Mouse (Mus musculus): ENCODE data around the gene Mrgpre. TPM values are rescaled to one million over a fixed set of nuclear protein-coding genes. Genes with fewer than 3 reads are reported as not detected.

Mrgpre gene
- polyA plus RNA-seq, 1 experiment from 2014 or later: 2.7 TPM

GRCm38 (mm10) chr7:143751380-143751779 is 32.9 kb downstream of the Mrgpre start:
- no peak overlapping the region for H3K27ac ChIP-seq (ENCODE audit: low read depth, low read length)
- H3K36me3 ChIP-seq (ENCODE audit: control insufficient read depth, insufficient read depth, low read length): no peaks in the 10 kb centered on the region
- peaks cover 6% of the 10 kb centered on the region for H3K4me1 ChIP-seq (ENCODE audit: control insufficient read depth, insufficient read depth, low read length)
- H3K9ac ChIP-seq (ENCODE audit: low read length): no peak overlapping the region
- no peak overlapping the region for H3K4me2 ChIP-seq
- H3K27me3 ChIP-seq (ENCODE audit: control insufficient read depth, insufficient read depth, low read length): peaks cover 8% of the 10 kb centered on the region; the same call in 1 of the 2 replicates
- ATAC-seq (ENCODE audit: low FRiP score) (no peak), DNase-seq (ENCODE audit: low spot score, missing footprints) (no peak)
- WGBS: 67% methylated on average over 1 of the region's 1 CpGs
- no peak overlapping the region for H3K4me3 ChIP-seq (ENCODE audit: low read depth, low read length)
- H3K9me3 ChIP-seq (ENCODE audit: control insufficient read depth, low read length): no peaks in the 10 kb centered on the region

GRCm38 (mm10) chr7:143749045-143749444 is 35.3 kb downstream of the Mrgpre start:
- H3K9me3 ChIP-seq (ENCODE audit: control insufficient read depth, low read length): no peaks in the 10 kb centered on the region
- no peaks in the 10 kb centered on the region for H3K36me3 ChIP-seq (ENCODE audit: control insufficient read depth, insufficient read depth, low read length)
- H3K9ac ChIP-seq (ENCODE audit: low read length): no peak overlapping the region
- DNase-seq (ENCODE audit: low spot score, missing footprints): no peak
- peak; percentile 33; the same call in 1 of the 2 replicates for ATAC-seq (ENCODE audit: low FRiP score)
- no peak overlapping the region for H3K4me3 ChIP-seq (ENCODE audit: low read depth, low read length)
- no peaks in the 10 kb centered on the region for H3K27me3 ChIP-seq (ENCODE audit: control insufficient read depth, insufficient read depth, low read length)
- 69% methylated on average over 3 of the region's 3 CpGs for WGBS
- no peak overlapping the region for H3K27ac ChIP-seq (ENCODE audit: low read depth, low read length)
- H3K4me2 ChIP-seq: no peak overlapping the region
- H3K4me1 ChIP-seq (ENCODE audit: control insufficient read depth, insufficient read depth, low read length): peaks cover 6% of the 10 kb centered on the region

- Histone ChIP-seq H3K9ac (ENCODE audit: low read length) (no peak overlapping the region; the same call in 1 of the 2 replicates), H3K36me3 (ENCODE audit: control insufficient read depth, insufficient read depth, low read length) (no peaks in the 10 kb centered on the region), H3K27ac (ENCODE audit: low read depth, low read length) (no peak overlapping the region), H3K27me3 (ENCODE audit: control insufficient read depth, insufficient read depth, low read length) (no peaks in the 10 kb centered on the region), H3K4me2 (peak overlapping the region; percentile 32), H3K4me1 (ENCODE audit: control insufficient read depth, insufficient read depth, low read length) (peaks cover 6% of the 10 kb centered on the region), H3K4me3 (ENCODE audit: low read depth, low read length) (no peak overlapping the region), H3K9me3 (ENCODE audit: control insufficient read depth, low read length) (no peaks in the 10 kb centered on the region)
- DNase-seq (ENCODE audit: low spot score, missing footprints): peak; percentile 99
- ATAC-seq (ENCODE audit: low FRiP score): peak; percentile 82
- 6% methylated on average over 12 of the region's 16 CpGs for WGBS
These were observed 36.0 kb downstream of the Mrgpre start for GRCm38 (mm10) chr7:143748041-143748868.

GRCm38 (mm10) chr7:143740653-143741052 is 43.6 kb downstream of the Mrgpre start:
- DNase-seq (ENCODE audit: low spot score, missing footprints): no peak
- Histone ChIP-seq H3K9ac (ENCODE audit: low read length) (peak overlapping the region; percentile 87), H3K4me2 (peak overlapping the region; percentile 91), H3K27me3 (ENCODE audit: control insufficient read depth, insufficient read depth, low read length) (peaks cover 2% of the 10 kb centered on the region; the same call in 1 of the 2 replicates), H3K4me3 (ENCODE audit: low read depth, low read length) (peak overlapping the region; percentile 59), H3K27ac (ENCODE audit: low read depth, low read length) (no peak overlapping the region), H3K9me3 (ENCODE audit: control insufficient read depth, low read length) (no peaks in the 10 kb centered on the region), H3K36me3 (ENCODE audit: control insufficient read depth, insufficient read depth, low read length) (no peaks in the 10 kb centered on the region), H3K4me1 (ENCODE audit: control insufficient read depth, insufficient read depth, low read length) (peaks cover 19% of the 10 kb centered on the region)
- 28% methylated on average over 2 of the region's 2 CpGs for WGBS
- ATAC-seq (ENCODE audit: low FRiP score): no peak; the same call in 1 of the 2 replicates

- DNase-seq (ENCODE audit: low spot score, missing footprints) (peak; percentile 96), ATAC-seq (ENCODE audit: low FRiP score) (peak; percentile 94)
- H3K27me3 ChIP-seq (ENCODE audit: control insufficient read depth, insufficient read depth, low read length): peaks cover 2% of the 10 kb centered on the region; the same call in 1 of the 2 replicates
- H3K36me3 ChIP-seq (ENCODE audit: control insufficient read depth, insufficient read depth, low read length): no peaks in the 10 kb centered on the region
- no peaks in the 10 kb centered on the region for H3K9me3 ChIP-seq (ENCODE audit: control insufficient read depth, low read length)
- H3K4me3 ChIP-seq (ENCODE audit: low read depth, low read length): peak overlapping the region; percentile 59
- WGBS: under 1% methylated on average over 35 of the region's 38 CpGs
- H3K4me1 ChIP-seq (ENCODE audit: control insufficient read depth, insufficient read depth, low read length): peaks cover 19% of the 10 kb centered on the region
- H3K4me2 ChIP-seq: peak overlapping the region; percentile 91
- peak overlapping the region; percentile 87 for H3K9ac ChIP-seq (ENCODE audit: low read length)
- H3K27ac ChIP-seq (ENCODE audit: low read depth, low read length): peak overlapping the region; percentile 25; the same call in 1 of the 2 replicates
These were observed 44.5 kb downstream of the Mrgpre start for GRCm38 (mm10) chr7:143739511-143740461.

GRCm38 (mm10) chr7:143738601-143739006 is 45.7 kb downstream of the Mrgpre start:
- DNase-seq (ENCODE audit: low spot score, missing footprints): peak; percentile 86
- Histone ChIP-seq H3K36me3 (ENCODE audit: control insufficient read depth, insufficient read depth, low read length) (no peaks in the 10 kb centered on the region), H3K4me2 (peak overlapping the region; percentile 91), H3K9ac (ENCODE audit: low read length) (peak overlapping the region; percentile 87), H3K27me3 (ENCODE audit: control insufficient read depth, insufficient read depth, low read length) (peaks cover 2% of the 10 kb centered on the region; the same call in 1 of the 2 replicates), H3K9me3 (ENCODE audit: control insufficient read depth, low read length) (no peaks in the 10 kb centered on the region), H3K4me1 (ENCODE audit: control insufficient read depth, insufficient read depth, low read length) (peaks cover 19% of the 10 kb centered on the region), H3K4me3 (ENCODE audit: low read depth, low read length) (0 out of 2 replicates have a peak overlapping the region, but pooled peaks have one; percentile 59), H3K27ac (ENCODE audit: low read depth, low read length) (no peak overlapping the region; the same call in 1 of the 2 replicates)
- 37% methylated on average over 5 of the region's 5 CpGs for WGBS
- no peak for ATAC-seq (ENCODE audit: low FRiP score)

- ATAC-seq (ENCODE audit: low FRiP score) (no peak), DNase-seq (ENCODE audit: low spot score, missing footprints) (no peak)
- 83% methylated on average over 6 of the region's 6 CpGs for WGBS
- no peak overlapping the region for H3K4me3 ChIP-seq (ENCODE audit: low read depth, low read length)
- no peaks in the 10 kb centered on the region for H3K36me3 ChIP-seq (ENCODE audit: control insufficient read depth, insufficient read depth, low read length)
- no peaks in the 10 kb centered on the region for H3K9me3 ChIP-seq (ENCODE audit: control insufficient read depth, low read length)
- H3K4me2 ChIP-seq: peak overlapping the region; percentile 91
- peaks cover 2% of the 10 kb centered on the region; the same call in 1 of the 2 replicates for H3K27me3 ChIP-seq (ENCODE audit: control insufficient read depth, insufficient read depth, low read length)
- H3K27ac ChIP-seq (ENCODE audit: low read depth, low read length): no peak overlapping the region
- peak overlapping the region; percentile 87 for H3K9ac ChIP-seq (ENCODE audit: low read length)
- H3K4me1 ChIP-seq (ENCODE audit: control insufficient read depth, insufficient read depth, low read length): peaks cover 19% of the 10 kb centered on the region
These were observed 46.1 kb downstream of the Mrgpre start for GRCm38 (mm10) chr7:143738194-143738593.

GRCm38 (mm10) chr7:143733746-143734145 is 50.6 kb downstream of the Mrgpre start:
- no peaks in the 10 kb centered on the region for H3K9me3 ChIP-seq (ENCODE audit: control insufficient read depth, low read length)
- H3K9ac ChIP-seq (ENCODE audit: low read length): no peak overlapping the region
- no peak overlapping the region for H3K27ac ChIP-seq (ENCODE audit: low read depth, low read length)
- H3K4me1 ChIP-seq (ENCODE audit: control insufficient read depth, insufficient read depth, low read length): peaks cover 3% of the 10 kb centered on the region
- ATAC-seq (ENCODE audit: low FRiP score) (no peak), DNase-seq (ENCODE audit: low spot score, missing footprints) (no peak)
- H3K4me3 ChIP-seq (ENCODE audit: low read depth, low read length): no peak overlapping the region
- no peaks in the 10 kb centered on the region for H3K36me3 ChIP-seq (ENCODE audit: control insufficient read depth, insufficient read depth, low read length)
- WGBS: 90% methylated on average over 4 of the region's 4 CpGs
- H3K4me2 ChIP-seq: no peak overlapping the region
- H3K27me3 ChIP-seq (ENCODE audit: control insufficient read depth, insufficient read depth, low read length): no peaks in the 10 kb centered on the region

Data from midbrain, embryonic 11.5 days (tissue).